In genomic region chr2:163644575-163645385, GRCm38 (mm10) we compare ENCODE assay signal across 8 mouse cellular contexts. TPM values are rescaled to one million over a fixed set of nuclear protein-coding genes. Genes with fewer than 3 reads are reported as not detected.
DNase-seq lines count a peak whose midpoint lies in the region; ATAC-seq and TF ChIP-seq lines count a peak whose summit lies in the region.

Gene Serinc3 (minus strand): TSS chr2:163645131.

- H3K27ac ChIP-seq in ES-Bruce4 (ENCODE audit: insufficient read depth, low read length), result peak within 1 kb of the TSS; percentile 52
- H3K27ac ChIP-seq in forebrain, embryonic 14.5 days (ENCODE audit: low read depth, low read length), result peak within 1 kb of the TSS; percentile 99
- peak within 1 kb of the TSS; percentile 99 for H3K27ac ChIP-seq in neural tube, embryonic 15.5 days (replicated peaks)

- peak; percentile 96 for ATAC-seq in cerebellum, adult (ENCODE audit: insufficient number of reproducible peaks, low FRiP score, low TSS enrichment)
- ATAC-seq in forebrain, embryonic 14.5 days, result peak; percentile 97
- peak; percentile 98 for ATAC-seq in neural tube, embryonic 15.5 days (ENCODE audit: low FRiP score)

- no peaks in the 10 kb centered on the region for H3K27me3 ChIP-seq in ES-Bruce4 (ENCODE audit: control insufficient read depth, insufficient read depth, low read length, poor library complexity, severe bottlenecking)
- no peaks in the 10 kb centered on the region for H3K27me3 ChIP-seq in forebrain, embryonic 14.5 days (replicated peaks; ENCODE audit: control insufficient read depth, insufficient read depth, low read length)
- no peaks in the 10 kb centered on the region for H3K27me3 ChIP-seq in neural tube, embryonic 15.5 days (replicated peaks)

- TF ChIP-seq EP300 in ES-Bruce4 (IDR thresholded peaks at IDR 0.05; ENCODE audit: insufficient read depth, low read depth, low read length), result no peak

- H3K9me3 ChIP-seq in ES-Bruce4 (replicated peaks; ENCODE audit: control insufficient read depth, insufficient read depth, low read length, poor library complexity, severe bottlenecking), result peaks cover 10% of the 10 kb centered on the region
- H3K9me3 ChIP-seq in forebrain, embryonic 14.5 days (replicated peaks; ENCODE audit: control insufficient read depth, low read length), result no peaks in the 10 kb centered on the region
- H3K9me3 ChIP-seq in neural tube, embryonic 15.5 days (replicated peaks), result no peaks in the 10 kb centered on the region

- TF ChIP-seq CTCF in ES-Bruce4 (IDR thresholded peaks at IDR 0.05; ENCODE audit: low read depth, low read length), result no peak

- H3K36me3 ChIP-seq in ES-Bruce4 (ENCODE audit: control insufficient read depth, insufficient read depth, low read length, poor library complexity, severe bottlenecking), result peaks cover 2% of the 10 kb centered on the region; the same call in 1 of the 2 replicates
- no peaks in the 10 kb centered on the region for H3K36me3 ChIP-seq in forebrain, embryonic 14.5 days (ENCODE audit: control insufficient read depth, insufficient read depth, low read length)
- no peaks in the 10 kb centered on the region for H3K36me3 ChIP-seq in neural tube, embryonic 15.5 days

- H3K9ac ChIP-seq in ES-Bruce4 (ENCODE audit: low read depth, poor library complexity, severe bottlenecking), result peak within 1 kb of the TSS; percentile 90
- peak within 1 kb of the TSS; percentile 95 for H3K9ac ChIP-seq in forebrain, embryonic 14.5 days (ENCODE audit: low read length)
- H3K9ac ChIP-seq in neural tube, embryonic 15.5 days (replicated peaks), result peak within 1 kb of the TSS; percentile 98

- H3K4me2 ChIP-seq in forebrain, embryonic 14.5 days (ENCODE audit: low read length), result peak within 1 kb of the TSS; percentile 55
- peak within 1 kb of the TSS; percentile 62 for H3K4me2 ChIP-seq in neural tube, embryonic 15.5 days

- peak within 1 kb of the TSS; percentile 99 for H3K4me3 ChIP-seq in ES-Bruce4 (ENCODE audit: low read depth, low read length)
- peak within 1 kb of the TSS; percentile 93 for H3K4me3 ChIP-seq in forebrain, embryonic 14.5 days (ENCODE audit: low read depth, low read length)
- H3K4me3 ChIP-seq in neural tube, embryonic 15.5 days (replicated peaks), result peak within 1 kb of the TSS; percentile 99

- peak; percentile 72 for TF ChIP-seq POLR2A in ES-Bruce4 (IDR thresholded peaks at IDR 0.05; ENCODE audit: insufficient read depth, low read length)

- WGBS in forebrain, embryonic 14.5 days, result under 1% methylated on average over 74 of the region's 74 CpGs
- under 1% methylated on average over 70 of the region's 74 CpGs for WGBS in neural tube, embryonic 15.5 days

- no peaks in the 10 kb centered on the region for H3K4me1 ChIP-seq in ES-Bruce4 (ENCODE audit: control insufficient read depth, insufficient read depth, low read length)
- H3K4me1 ChIP-seq in forebrain, embryonic 14.5 days (ENCODE audit: control insufficient read depth, insufficient read depth, low read length), result peaks cover 12% of the 10 kb centered on the region; the same call in 1 of the 2 replicates
- H3K4me1 ChIP-seq in neural tube, embryonic 15.5 days, result peaks cover 33% of the 10 kb centered on the region

- intact Hi-C loops in heart, postnatal 14 days (cut with DNase I), result loop anchor here (2.0 to 10.0 kb wide), 2 partner anchors 74 to 140 kb away; no protein-coding TSS in a partner anchor

- DNase-seq in forebrain, embryonic 14.5 days (ENCODE audit: low spot score), result peak; percentile 98
- DNase-seq in heart, postnatal 14 days, result peak; percentile 99 to 100
- peak; percentile 98 for DNase-seq in layer of hippocampus, adult 11-12 months (ENCODE audit: low spot score)
- peak; percentile 99 to 100 for DNase-seq in lung, adult 18-20 months
- peak; percentile 98 for DNase-seq in testis, postnatal 14 days (ENCODE audit: low spot score)

RNA-seq across cellular contexts. Expression of gene Serinc3, which starts in this region (rescaled TPM):
- polyA plus RNA-seq in ES-Bruce4 (2011; ENCODE audit: insufficient read depth, insufficient read length, low read depth, missing spikeins), result 130 and 146 TPM in 2 replicates
- polyA plus RNA-seq in forebrain, embryonic 14.5 days (2014; fragmentation: Nextera tagmentation; extraction: Ambion mirVana), result 37.3 and 37.9 TPM in 2 replicates
- total RNA-seq in heart, postnatal 14 days (2021), result 100 to 1,000 TPM; 360 to 363 TPM
- polyA plus RNA-seq in neural tube, embryonic 15.5 days (2015; fragmentation: Nextera tagmentation; extraction: Ambion mirVana), result 33.6 and 41.2 TPM in 2 replicates

Comparison
In these comparisons a context has a peak if more than half of its experiments do, and no peak if none do; other contexts are left out.
1. Peak in every context shown above with its lines: DNase-seq, ATAC-seq, H3K4me3 ChIP-seq and H3K27ac ChIP-seq.